Mouse (Mus musculus): ENCODE measurements around the gene Fras1. TPM values are rescaled to one million over a fixed set of nuclear protein-coding genes. Genes with fewer than 3 reads are reported as not detected.

The Fras1 gene
- polyA plus RNA-seq, 1 experiment, result 0.29 TPM

GRCm38 (mm10) chr5:96475488-96475887 is 101.7 kb downstream of the Fras1 start:
- Histone ChIP-seq H3K27me3 (ENCODE audit: control insufficient read depth, insufficient read depth, low read length) (no peaks in the 10 kb centered on the region), H3K4me1 (ENCODE audit: control insufficient read depth, insufficient read depth, insufficient read length, low read length) (no peaks in the 10 kb centered on the region), H3K36me3 (ENCODE audit: control insufficient read depth, insufficient read depth, low read length) (no peaks in the 10 kb centered on the region), H3K27ac (ENCODE audit: insufficient read depth, low read depth, low read length) (no peak overlapping the region), H3K4me3 (ENCODE audit: low read depth, low read length) (no peak overlapping the region)
- 85% methylated on average over 3 of the region's 3 CpGs for WGBS
- TF ChIP-seq CTCF (IDR thresholded peaks at IDR 0.05; ENCODE audit: extremely low read depth, insufficient read length, insufficient replicate concordance, low read depth, low read length) (no peak), POLR2A (IDR thresholded peaks at IDR 0.05; ENCODE audit: low read depth, low read length) (no peak)

GRCm38 (mm10) chr5:96479003-96479402 is 105.2 kb downstream of the Fras1 start:
- Histone ChIP-seq H3K27me3 (ENCODE audit: control insufficient read depth, insufficient read depth, low read length) (no peaks in the 10 kb centered on the region), H3K36me3 (ENCODE audit: control insufficient read depth, insufficient read depth, low read length) (no peaks in the 10 kb centered on the region), H3K4me1 (ENCODE audit: control insufficient read depth, insufficient read depth, insufficient read length, low read length) (no peaks in the 10 kb centered on the region), H3K27ac (ENCODE audit: insufficient read depth, low read depth, low read length) (no peak overlapping the region), H3K4me3 (ENCODE audit: low read depth, low read length) (no peak overlapping the region)
- TF ChIP-seq CTCF (IDR thresholded peaks at IDR 0.05; ENCODE audit: extremely low read depth, insufficient read length, insufficient replicate concordance, low read depth, low read length) (no peak), POLR2A (IDR thresholded peaks at IDR 0.05; ENCODE audit: low read depth, low read length) (no peak)

- WGBS, result 86% methylated on average over 2 of the region's 2 CpGs
- no peak overlapping the region for H3K4me3 ChIP-seq (ENCODE audit: low read depth, low read length)
- TF ChIP-seq POLR2A (IDR thresholded peaks at IDR 0.05; ENCODE audit: low read depth, low read length), result no peak
- no peak for TF ChIP-seq CTCF (IDR thresholded peaks at IDR 0.05; ENCODE audit: extremely low read depth, insufficient read length, insufficient replicate concordance, low read depth, low read length)
- H3K4me1 ChIP-seq (ENCODE audit: control insufficient read depth, insufficient read depth, insufficient read length, low read length), result no peaks in the 10 kb centered on the region
- H3K36me3 ChIP-seq (ENCODE audit: control insufficient read depth, insufficient read depth, low read length), result no peaks in the 10 kb centered on the region
- no peak overlapping the region for H3K27ac ChIP-seq (ENCODE audit: insufficient read depth, low read depth, low read length)
- H3K27me3 ChIP-seq (ENCODE audit: control insufficient read depth, insufficient read depth, low read length), result no peaks in the 10 kb centered on the region
These were observed 107.4 kb downstream of the Fras1 start for GRCm38 (mm10) chr5:96481159-96481558.

- Histone ChIP-seq H3K4me1 (ENCODE audit: control insufficient read depth, insufficient read depth, insufficient read length, low read length) (no peaks in the 10 kb centered on the region), H3K4me3 (ENCODE audit: low read depth, low read length) (no peak overlapping the region), H3K27ac (ENCODE audit: insufficient read depth, low read depth, low read length) (no peak overlapping the region), H3K36me3 (ENCODE audit: control insufficient read depth, insufficient read depth, low read length) (no peaks in the 10 kb centered on the region), H3K27me3 (ENCODE audit: control insufficient read depth, insufficient read depth, low read length) (no peaks in the 10 kb centered on the region)
- no peak for TF ChIP-seq POLR2A (IDR thresholded peaks at IDR 0.05; ENCODE audit: low read depth, low read length)
- TF ChIP-seq CTCF (IDR thresholded peaks at IDR 0.05; ENCODE audit: extremely low read depth, insufficient read length, insufficient replicate concordance, low read depth, low read length), result no peak
- WGBS, result 69% methylated on average over 4 of the region's 4 CpGs
These were observed 108.3 kb downstream of the Fras1 start for GRCm38 (mm10) chr5:96482054-96482453.

GRCm38 (mm10) chr5:96492497-96492896 is 118.7 kb downstream of the Fras1 start:
- TF ChIP-seq POLR2A (IDR thresholded peaks at IDR 0.05; ENCODE audit: low read depth, low read length) (no peak), CTCF (IDR thresholded peaks at IDR 0.05; ENCODE audit: extremely low read depth, insufficient read length, insufficient replicate concordance, low read depth, low read length) (no peak)
- no peak overlapping the region for H3K4me3 ChIP-seq (ENCODE audit: low read depth, low read length)
- no peaks in the 10 kb centered on the region for H3K36me3 ChIP-seq (ENCODE audit: control insufficient read depth, insufficient read depth, low read length)

GRCm38 (mm10) chr5:96494502-96495292 is 120.9 kb downstream of the Fras1 start:
- WGBS, result 93% methylated on average over 7 of the region's 7 CpGs
- Histone ChIP-seq H3K36me3 (ENCODE audit: control insufficient read depth, insufficient read depth, low read length) (no peaks in the 10 kb centered on the region), H3K27ac (ENCODE audit: insufficient read depth, low read depth, low read length) (no peak overlapping the region), H3K4me3 (ENCODE audit: low read depth, low read length) (no peak overlapping the region), H3K4me1 (ENCODE audit: control insufficient read depth, insufficient read depth, insufficient read length, low read length) (no peaks in the 10 kb centered on the region), H3K27me3 (ENCODE audit: control insufficient read depth, insufficient read depth, low read length) (no peaks in the 10 kb centered on the region)
- TF ChIP-seq POLR2A (IDR thresholded peaks at IDR 0.05; ENCODE audit: low read depth, low read length) (no peak), CTCF (IDR thresholded peaks at IDR 0.05; ENCODE audit: extremely low read depth, insufficient read length, insufficient replicate concordance, low read depth, low read length) (no peak)

More at GRCm38 (mm10) chr5:96492497-96492896, 118.7 kb downstream of the Fras1 start:
- WGBS, result 76% methylated on average over 1 of the region's 1 CpGs
- no peaks in the 10 kb centered on the region for H3K27me3 ChIP-seq (ENCODE audit: control insufficient read depth, insufficient read depth, low read length)
- H3K4me1 ChIP-seq (ENCODE audit: control insufficient read depth, insufficient read depth, insufficient read length, low read length), result no peaks in the 10 kb centered on the region
- no peak overlapping the region for H3K27ac ChIP-seq (ENCODE audit: insufficient read depth, low read depth, low read length)

GRCm38 (mm10) chr5:96498083-96498482 is 124.3 kb downstream of the Fras1 start:
- Histone ChIP-seq H3K4me1 (ENCODE audit: control insufficient read depth, insufficient read depth, insufficient read length, low read length) (no peaks in the 10 kb centered on the region), H3K36me3 (ENCODE audit: control insufficient read depth, insufficient read depth, low read length) (no peaks in the 10 kb centered on the region), H3K27ac (ENCODE audit: insufficient read depth, low read depth, low read length) (no peak overlapping the region), H3K27me3 (ENCODE audit: control insufficient read depth, insufficient read depth, low read length) (no peaks in the 10 kb centered on the region), H3K4me3 (ENCODE audit: low read depth, low read length) (no peak overlapping the region)
- 27% methylated on average over 2 of the region's 2 CpGs for WGBS
- TF ChIP-seq POLR2A (IDR thresholded peaks at IDR 0.05; ENCODE audit: low read depth, low read length), result no peak
